Mouse (Mus musculus) thymus, adult 2 months (tissue): ENCODE results near the gene Fgfr1op.

ENCODE experiments used
- CTCF ChIP-seq: fragments of 200-500 bp; IDR thresholded peaks from 2 replicates; pipeline ENCODE4 v1.5.1; 2012; ENCODE audit warnings: mild to moderate bottlenecking, control low read depth, low read length, moderate library complexity, borderline replicate concordance; ENCODE audit not compliant: control insufficient read depth, poor library complexity, insufficient read depth; ENCODE audit errors: extremely low read depth
- POLR2A ChIP-seq: fragments of 200-500 bp; IDR thresholded peaks from 2 replicates; pipeline ENCODE4 v1.6.1; 2012; ENCODE audit warnings: mild to moderate bottlenecking, low read length, control low read depth, moderate library complexity; ENCODE audit not compliant: control insufficient read depth, poor library complexity, insufficient read depth; ENCODE audit errors: extremely low read depth

DNA sequence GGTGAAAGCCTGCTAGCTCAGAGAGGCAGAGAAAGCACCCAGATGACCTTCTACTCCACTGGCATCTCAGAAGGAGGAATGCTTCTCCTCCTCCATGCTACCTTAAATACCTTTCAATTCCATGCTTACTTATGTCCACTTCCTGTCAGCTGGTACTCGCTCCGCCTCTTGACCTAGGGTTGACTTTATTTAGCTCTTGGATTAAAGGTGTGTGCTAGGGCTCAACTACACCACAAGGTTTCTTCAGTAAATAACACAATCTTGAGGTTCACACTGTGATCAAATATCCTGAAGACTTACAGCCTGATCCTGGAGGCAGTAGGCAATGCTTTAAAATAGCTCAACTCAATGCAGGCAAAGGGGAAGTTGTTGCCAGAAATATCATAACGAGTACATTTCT, 64.3 kb downstream of the Fgfr1op start:
- TF ChIP-seq CTCF = no peak
- no peak for TF ChIP-seq POLR2A
